Mouse (Mus musculus): ENCODE measurements around the gene Opcml. TPM values are rescaled to one million over a fixed set of nuclear protein-coding genes. Genes with fewer than 3 reads are reported as not detected.

Gene Opcml
- polyA plus RNA-seq, 1 experiment from 2014 or later: 2.9 TPM

DNA sequence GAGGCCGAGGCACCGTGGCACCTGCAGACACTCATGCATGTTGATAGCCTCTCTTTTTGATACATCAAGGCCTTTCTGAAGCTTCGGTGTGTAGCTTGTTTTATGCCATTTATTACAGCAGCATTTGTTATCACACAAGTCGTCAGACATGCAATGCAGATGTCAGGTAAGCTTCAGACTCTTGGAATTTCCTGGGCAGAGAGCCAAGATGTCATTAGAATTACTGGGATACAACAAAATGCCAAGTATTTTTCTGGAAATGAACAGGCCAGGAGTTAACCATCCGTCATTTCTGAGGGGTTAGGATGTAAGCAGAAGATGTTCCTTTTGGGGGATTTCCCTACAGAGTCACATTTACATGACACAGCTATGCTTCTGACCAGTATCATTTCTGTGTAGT lies 237.6 kb downstream of the Opcml start:
- H3K4me2 ChIP-seq: no peak overlapping the region
- no peak overlapping the region for H3K4me3 ChIP-seq
- no peak for ATAC-seq (ENCODE audit: insufficient number of reproducible peaks, insufficient read depth, low FRiP score, low TSS enrichment, low read depth)
- no peak overlapping the region for H3K27ac ChIP-seq
- H3K36me3 ChIP-seq: no peaks in the 10 kb centered on the region
- H3K4me1 ChIP-seq: peaks cover 12% of the 10 kb centered on the region
- no peak overlapping the region for H3K9ac ChIP-seq
- WGBS: 51% methylated on average over 5 of the region's 5 CpGs
- H3K27me3 ChIP-seq: 0 out of 2 replicates have a peak, but pooled peaks cover 4% of the 10 kb centered on the region
- no peaks in the 10 kb centered on the region for H3K9me3 ChIP-seq

DNA sequence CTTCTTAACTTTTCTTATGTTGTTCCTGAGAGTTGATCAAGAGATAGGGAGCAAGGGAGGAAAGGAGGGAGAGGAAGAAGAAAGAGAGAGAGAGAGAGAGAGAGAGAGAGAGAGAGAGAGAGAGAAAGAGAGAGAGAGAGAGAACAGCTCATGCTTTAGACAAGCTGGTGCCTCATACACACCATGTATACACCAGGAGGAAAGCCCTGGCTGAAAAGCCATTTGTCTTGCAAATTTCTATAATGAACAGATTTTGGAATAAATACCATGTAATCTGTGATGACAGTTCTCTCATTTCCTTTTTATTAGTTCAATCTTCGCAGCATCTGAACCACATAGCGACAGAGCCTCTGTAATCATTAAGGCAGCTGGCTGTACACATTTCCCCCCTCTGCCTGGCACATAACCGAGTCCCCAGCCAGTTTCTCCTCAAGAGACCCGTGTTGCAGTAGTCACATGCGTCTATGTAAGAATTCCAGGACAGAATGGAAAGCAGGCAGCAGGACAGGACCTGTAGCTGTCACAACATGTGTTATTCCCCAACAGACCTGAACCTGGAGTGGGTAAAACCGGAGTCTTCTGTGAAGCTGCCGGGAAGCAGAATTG lies 238.3 kb downstream of the Opcml start:
- H3K9ac ChIP-seq: peak overlapping the region; percentile 16; the same call in 1 of the 2 replicates
- H3K4me2 ChIP-seq: no peak overlapping the region
- ATAC-seq (ENCODE audit: insufficient number of reproducible peaks, insufficient read depth, low FRiP score, low TSS enrichment, low read depth): no peak
- H3K9me3 ChIP-seq: no peaks in the 10 kb centered on the region
- no peak overlapping the region for H3K4me3 ChIP-seq
- no peaks in the 10 kb centered on the region for H3K36me3 ChIP-seq
- WGBS: 30% methylated on average over 7 of the region's 7 CpGs
- 0 out of 2 replicates have a peak, but pooled peaks cover 4% of the 10 kb centered on the region for H3K27me3 ChIP-seq
- peaks cover 12% of the 10 kb centered on the region for H3K4me1 ChIP-seq
- no peak overlapping the region for H3K27ac ChIP-seq

DNA sequence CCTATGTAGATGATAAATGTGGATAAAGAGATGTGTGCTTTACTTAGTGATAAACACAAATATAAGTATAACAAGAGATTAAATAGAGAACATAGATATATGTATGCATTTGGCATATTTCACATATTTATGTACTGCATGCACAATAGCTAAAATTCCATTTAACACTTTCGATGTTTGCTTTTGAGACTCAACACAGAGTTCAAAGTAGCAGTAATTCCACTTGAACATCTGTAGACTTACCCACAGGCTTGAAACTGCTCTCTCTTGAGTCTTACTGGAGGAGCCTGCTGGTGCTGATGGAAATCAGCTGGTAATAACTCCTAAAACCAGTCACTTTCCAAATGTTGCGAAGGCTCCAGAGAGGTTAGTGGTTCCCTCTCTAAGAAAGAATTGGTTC lies 258.6 kb downstream of the Opcml start:
- Histone ChIP-seq H3K27ac (no peak overlapping the region), H3K36me3 (no peaks in the 10 kb centered on the region), H3K4me1 (no peaks in the 10 kb centered on the region), H3K4me3 (no peak overlapping the region), H3K9me3 (no peaks in the 10 kb centered on the region), H3K27me3 (no peaks in the 10 kb centered on the region), H3K9ac (no peak overlapping the region), H3K4me2 (no peak overlapping the region)
- ATAC-seq (ENCODE audit: insufficient number of reproducible peaks, insufficient read depth, low FRiP score, low TSS enrichment, low read depth): no peak
- 83% methylated on average over 2 of the region's 2 CpGs for WGBS

DNA sequence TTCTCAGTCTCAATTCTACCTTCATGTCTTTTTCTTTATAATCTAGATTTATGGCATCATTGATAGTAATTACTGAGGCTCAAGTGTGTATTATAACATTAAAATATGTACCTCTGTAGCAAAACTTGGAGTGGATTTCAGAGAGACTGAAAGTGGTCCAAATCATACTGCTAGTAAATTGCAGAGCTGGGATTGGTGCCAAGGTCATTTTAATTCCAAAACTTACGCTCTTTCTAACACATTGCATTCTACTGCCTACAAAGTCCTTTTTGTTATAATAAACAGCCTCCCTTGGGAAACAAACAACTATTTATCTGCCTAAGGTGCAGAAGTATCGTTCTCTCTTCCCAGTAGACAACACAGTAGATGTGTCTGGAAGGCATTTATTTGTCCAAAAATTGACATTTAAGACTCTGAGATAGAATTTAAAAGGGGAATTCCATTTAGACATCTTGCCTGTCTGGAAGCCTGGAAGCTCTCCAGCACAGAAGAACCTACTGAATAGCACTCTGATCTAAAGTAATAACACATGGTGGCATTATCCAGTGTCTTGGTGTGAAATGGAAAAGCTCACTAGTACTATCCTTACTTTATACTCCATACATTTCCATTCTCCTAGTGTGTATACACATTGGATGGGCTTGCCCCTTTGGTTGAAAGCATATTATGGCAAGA lies 266.7 kb downstream of the Opcml start:
- H3K4me2 ChIP-seq: no peak overlapping the region
- no peak overlapping the region for H3K4me3 ChIP-seq
- H3K27ac ChIP-seq: no peak overlapping the region
- H3K36me3 ChIP-seq: no peaks in the 10 kb centered on the region
- no peak overlapping the region for H3K9ac ChIP-seq
- ATAC-seq (ENCODE audit: insufficient number of reproducible peaks, insufficient read depth, low FRiP score, low TSS enrichment, low read depth): no peak
- H3K4me1 ChIP-seq: no peaks in the 10 kb centered on the region
- no peaks in the 10 kb centered on the region for H3K27me3 ChIP-seq
- 50% methylated on average over 2 of the region's 2 CpGs for WGBS
- no peaks in the 10 kb centered on the region for H3K9me3 ChIP-seq

DNA sequence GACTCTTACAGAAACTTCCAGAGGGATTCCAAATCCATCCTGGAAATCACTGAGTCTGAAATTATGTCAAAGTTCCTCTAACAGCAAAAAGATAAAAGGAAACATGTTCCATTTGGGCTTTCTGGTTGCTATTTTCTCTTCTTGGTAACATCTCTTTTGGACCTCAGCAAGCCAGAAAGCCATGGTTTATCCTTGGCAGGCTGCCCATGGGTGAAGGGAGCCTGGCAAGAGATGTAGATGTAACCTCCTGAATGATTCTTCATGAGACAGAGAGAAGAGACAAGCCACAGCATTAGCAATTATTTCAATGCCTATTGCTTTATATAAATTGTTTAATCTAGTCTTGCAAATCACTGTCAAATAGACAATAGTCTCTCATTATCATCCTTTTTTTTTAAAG lies 274.6 kb downstream of the Opcml start:
- Histone ChIP-seq H3K27me3 (no peaks in the 10 kb centered on the region), H3K27ac (no peak overlapping the region), H3K4me1 (no peaks in the 10 kb centered on the region), H3K4me3 (no peak overlapping the region), H3K9ac (no peak overlapping the region), H3K36me3 (no peaks in the 10 kb centered on the region), H3K4me2 (no peak overlapping the region), H3K9me3 (no peaks in the 10 kb centered on the region)
- ATAC-seq (ENCODE audit: insufficient number of reproducible peaks, insufficient read depth, low FRiP score, low TSS enrichment, low read depth): no peak

GRCm38 (mm10) chr9:28080694-28081093 lies 290.1 kb downstream of the Opcml start:
- H3K4me1 ChIP-seq: no peaks in the 10 kb centered on the region
- ATAC-seq (ENCODE audit: insufficient number of reproducible peaks, insufficient read depth, low FRiP score, low TSS enrichment, low read depth): no peak
- 52% methylated on average over 4 of the region's 4 CpGs for WGBS

DNA sequence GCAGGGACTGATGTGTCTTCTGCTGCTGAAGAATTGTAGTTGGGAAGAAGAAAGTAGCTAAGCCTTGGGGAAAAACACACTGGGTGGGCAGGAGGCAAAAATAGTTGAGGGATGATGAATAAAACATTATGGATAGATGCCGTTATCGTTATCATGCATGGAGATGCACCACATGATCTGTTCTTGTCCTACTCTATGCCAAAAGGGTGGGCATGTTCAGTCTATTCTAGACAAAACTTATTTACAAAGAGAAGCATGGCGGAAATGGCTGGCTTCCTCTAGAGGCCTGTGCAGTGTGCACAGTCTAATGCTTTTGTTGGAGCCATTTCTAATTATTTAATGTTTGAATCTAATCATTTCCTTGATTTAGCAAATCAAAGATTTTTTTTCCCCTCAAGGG lies 293.2 kb downstream of the Opcml start:
- Histone ChIP-seq H3K4me3 (no peak overlapping the region), H3K27me3 (no peaks in the 10 kb centered on the region), H3K9ac (no peak overlapping the region), H3K4me2 (no peak overlapping the region), H3K36me3 (no peaks in the 10 kb centered on the region), H3K4me1 (no peaks in the 10 kb centered on the region), H3K9me3 (no peaks in the 10 kb centered on the region), H3K27ac (no peak overlapping the region)
- 91% methylated on average over 3 of the region's 3 CpGs for WGBS
- ATAC-seq (ENCODE audit: insufficient number of reproducible peaks, insufficient read depth, low FRiP score, low TSS enrichment, low read depth): no peak

More at GRCm38 (mm10) chr9:28080694-28081093, 290.1 kb downstream of the Opcml start:
- no peak overlapping the region for H3K27ac ChIP-seq
- no peaks in the 10 kb centered on the region for H3K27me3 ChIP-seq
- H3K9me3 ChIP-seq: no peaks in the 10 kb centered on the region
- no peak overlapping the region for H3K4me3 ChIP-seq
- no peak overlapping the region for H3K4me2 ChIP-seq
- no peaks in the 10 kb centered on the region for H3K36me3 ChIP-seq
- no peak overlapping the region for H3K9ac ChIP-seq

DNA sequence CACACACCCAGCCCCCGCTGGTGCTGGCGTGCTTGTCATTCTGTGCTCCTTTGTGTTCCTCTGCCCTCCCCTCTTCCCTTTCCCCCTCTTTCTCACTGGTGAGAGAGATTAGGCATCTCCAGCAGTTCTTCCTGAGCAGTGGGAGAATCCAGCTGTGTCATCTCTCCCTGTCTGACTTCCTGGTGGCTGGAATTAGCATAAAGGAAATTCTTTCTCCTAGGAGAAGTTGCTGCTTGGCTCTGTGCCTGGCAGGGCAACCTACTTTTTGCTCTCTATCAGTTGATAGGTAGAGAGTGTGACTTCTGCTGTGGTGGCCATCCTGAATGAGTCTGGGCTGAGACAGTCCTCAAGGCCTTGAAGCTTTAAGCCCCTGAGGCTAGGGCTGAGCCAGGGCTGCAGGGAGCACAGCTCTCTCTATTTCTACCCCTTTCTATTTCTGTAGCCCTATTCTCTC lies 293.7 kb downstream of the Opcml start:
- Histone ChIP-seq H3K4me3 (no peak overlapping the region), H3K4me2 (no peak overlapping the region), H3K4me1 (no peaks in the 10 kb centered on the region), H3K27ac (no peak overlapping the region), H3K27me3 (no peaks in the 10 kb centered on the region), H3K9ac (no peak overlapping the region), H3K9me3 (no peaks in the 10 kb centered on the region), H3K36me3 (no peaks in the 10 kb centered on the region)
- WGBS: 25% methylated on average over 2 of the region's 2 CpGs
- no peak for ATAC-seq (ENCODE audit: insufficient number of reproducible peaks, insufficient read depth, low FRiP score, low TSS enrichment, low read depth)

- Histone ChIP-seq H3K9me3 (no peaks in the 10 kb centered on the region), H3K4me3 (no peak overlapping the region), H3K9ac (no peak overlapping the region), H3K36me3 (no peaks in the 10 kb centered on the region), H3K27ac (no peak overlapping the region), H3K4me2 (no peak overlapping the region), H3K4me1 (no peaks in the 10 kb centered on the region), H3K27me3 (no peaks in the 10 kb centered on the region)
- WGBS: 59% methylated on average over 1 of the region's 1 CpGs
- no peak for ATAC-seq (ENCODE audit: insufficient number of reproducible peaks, insufficient read depth, low FRiP score, low TSS enrichment, low read depth)
Observed at GRCm38 (mm10) chr9:28091395-28091794, 300.8 kb downstream of the Opcml start.

DNA sequence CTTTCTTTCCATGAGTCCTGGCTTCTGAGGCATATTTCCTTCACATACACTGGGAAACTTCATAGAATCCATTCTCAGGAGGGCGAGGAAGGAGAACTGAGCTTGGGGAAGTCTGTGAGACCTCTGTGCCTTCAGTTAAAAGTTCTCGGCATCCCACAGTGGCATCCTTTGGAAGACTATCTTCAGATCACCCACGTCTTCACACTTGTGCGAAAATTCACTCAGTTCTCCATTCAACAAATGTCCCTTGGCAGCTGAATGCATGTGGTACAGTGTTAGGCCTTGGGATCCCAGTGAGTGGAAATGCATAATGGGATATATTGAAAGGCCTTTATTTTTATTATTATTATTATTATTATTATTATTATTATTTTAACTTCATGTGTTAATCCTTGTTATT lies 304.1 kb downstream of the Opcml start:
- WGBS: 91% methylated on average over 4 of the region's 4 CpGs
- H3K27me3 ChIP-seq: no peaks in the 10 kb centered on the region
- no peaks in the 10 kb centered on the region for H3K4me1 ChIP-seq
- no peaks in the 10 kb centered on the region for H3K9me3 ChIP-seq
- ATAC-seq (ENCODE audit: insufficient number of reproducible peaks, insufficient read depth, low FRiP score, low TSS enrichment, low read depth): no peak
- no peak overlapping the region for H3K9ac ChIP-seq
- no peak overlapping the region for H3K4me3 ChIP-seq
- H3K4me2 ChIP-seq: no peak overlapping the region
- H3K36me3 ChIP-seq: no peaks in the 10 kb centered on the region
- no peak overlapping the region for H3K27ac ChIP-seq

GRCm38 (mm10) chr9:28096204-28096603 lies 305.6 kb downstream of the Opcml start:
- H3K27me3 ChIP-seq: no peaks in the 10 kb centered on the region
- no peak overlapping the region for H3K9ac ChIP-seq
- no peak overlapping the region for H3K4me3 ChIP-seq
- 93% methylated on average over 2 of the region's 2 CpGs for WGBS
- no peaks in the 10 kb centered on the region for H3K9me3 ChIP-seq
- ATAC-seq (ENCODE audit: insufficient number of reproducible peaks, insufficient read depth, low FRiP score, low TSS enrichment, low read depth): no peak
- H3K27ac ChIP-seq: no peak overlapping the region
- H3K4me2 ChIP-seq: no peak overlapping the region
- no peaks in the 10 kb centered on the region for H3K36me3 ChIP-seq
- H3K4me1 ChIP-seq: no peaks in the 10 kb centered on the region

GRCm38 (mm10) chr9:28101981-28102380 lies 311.4 kb downstream of the Opcml start:
- H3K36me3 ChIP-seq: no peaks in the 10 kb centered on the region
- H3K27ac ChIP-seq: no peak overlapping the region
- no peak overlapping the region for H3K4me3 ChIP-seq
- H3K4me1 ChIP-seq: no peaks in the 10 kb centered on the region
- H3K9me3 ChIP-seq: no peaks in the 10 kb centered on the region
- no peak for ATAC-seq (ENCODE audit: insufficient number of reproducible peaks, insufficient read depth, low FRiP score, low TSS enrichment, low read depth)
- no peaks in the 10 kb centered on the region for H3K27me3 ChIP-seq
- no peak overlapping the region for H3K4me2 ChIP-seq
- no peak overlapping the region for H3K9ac ChIP-seq
